Mouse (Mus musculus) monocyte, adult 5-6 weeks (primary cell): ENCODE results near the gene Ptprq. TPM values are rescaled to one million over a fixed set of nuclear protein-coding genes. Genes with fewer than 3 reads are reported as not detected.

Source experiments
- ATAC-seq: fragments of 153-309, 156-312 bp; replicated peaks from 2 replicates; pipeline ENCODE4 v1.8.0; 2017; ENCODE audit warnings: mild to moderate bottlenecking; ENCODE audit not compliant: low TSS enrichment, insufficient number of reproducible peaks, severe bottlenecking, poor library complexity, low FRiP score
- total RNA-seq: library from RNA; stranded (forward); fragments of 200-1000, 200-491, 200-594 nt; gene quantifications from 3 replicates; pipeline ENCODE4 v1.2.3, GENCODE M21; 2017

Gene Ptprq
- total RNA-seq, 1 experiment from 2014 or later: not detected

GRCm38 (mm10) chr10:107661970-107662369, 57.9 kb downstream of the Ptprq start:
- no peak for ATAC-seq

GRCm38 (mm10) chr10:107659141-107659540, 60.7 kb downstream of the Ptprq start:
- ATAC-seq: no peak

- ATAC-seq: no peak
Measured at GRCm38 (mm10) chr10:107649687-107650086, 70.2 kb downstream of the Ptprq start.

- no peak for ATAC-seq
Measured at GRCm38 (mm10) chr10:107628104-107628503, 91.7 kb downstream of the Ptprq start.

GRCm38 (mm10) chr10:107626648-107627047, 93.2 kb downstream of the Ptprq start:
- ATAC-seq: no peak

GRCm38 (mm10) chr10:107624211-107624610, 95.6 kb downstream of the Ptprq start:
- ATAC-seq: no peak

- ATAC-seq: no peak
Measured at GRCm38 (mm10) chr10:107615460-107615859, 104.4 kb downstream of the Ptprq start.

- no peak for ATAC-seq
Measured at GRCm38 (mm10) chr10:107601371-107601770, 118.5 kb downstream of the Ptprq start.

- ATAC-seq: no peak
Measured at GRCm38 (mm10) chr10:107583360-107583759, 136.5 kb downstream of the Ptprq start.

GRCm38 (mm10) chr10:107569044-107569443, 150.8 kb downstream of the Ptprq start:
- no peak for ATAC-seq

- ATAC-seq: no peak
Measured at GRCm38 (mm10) chr10:107568261-107568660, 151.6 kb downstream of the Ptprq start.

GRCm38 (mm10) chr10:107562875-107563274, 157.0 kb downstream of the Ptprq start:
- ATAC-seq: no peak

- ATAC-seq: no peak
Measured at GRCm38 (mm10) chr10:107560881-107561280, 159.0 kb downstream of the Ptprq start.

GRCm38 (mm10) chr10:107543026-107543425, 176.8 kb downstream of the Ptprq start:
- no peak for ATAC-seq

- ATAC-seq: no peak
Measured at GRCm38 (mm10) chr10:107528758-107529157, 191.1 kb downstream of the Ptprq start.

- no peak for ATAC-seq
Measured at GRCm38 (mm10) chr10:107519216-107519615, 200.6 kb downstream of the Ptprq start.

- ATAC-seq: no peak
Measured at GRCm38 (mm10) chr10:107516641-107517040, 203.2 kb downstream of the Ptprq start.

- ATAC-seq: no peak
Measured at GRCm38 (mm10) chr10:107514735-107515134, 205.1 kb downstream of the Ptprq start.

GRCm38 (mm10) chr10:107506397-107506796, 213.5 kb downstream of the Ptprq start:
- no peak for ATAC-seq

- no peak for ATAC-seq
Measured at GRCm38 (mm10) chr10:107503430-107503829, 216.4 kb downstream of the Ptprq start.

GRCm38 (mm10) chr10:107502193-107502592, 217.7 kb downstream of the Ptprq start:
- ATAC-seq: no peak
